Mouse (Mus musculus): Measurements from ENCODE around the gene Tespa1. TPM values are rescaled to one million over a fixed set of nuclear protein-coding genes. Genes with fewer than 3 reads are reported as not detected.
"Not testable (repeated sequence)": the region's sequence is repeated elsewhere in the genome, so short reads cannot be mapped to it uniquely, and the experiment has no call there.

Tespa1 gene
- polyA plus RNA-seq, 1 experiment from 2014 or later: not detected

GRCm38 (mm10) chr10:130320715-130321114, 2.0 kb upstream of the Tespa1 start:
- 83% methylated on average over 2 of the region's 2 CpGs for WGBS
- Histone ChIP-seq H3K27me3 (ENCODE audit: control insufficient read depth, insufficient read depth, low read length) (no peaks in the 10 kb centered on the region), H3K4me3 (ENCODE audit: control insufficient read depth in 1 of 2, insufficient read depth in 1 of 2, low read depth in 1 of 2, low read length in 2 of 2) (no peak overlapping the region), H3K9me3 (ENCODE audit: control insufficient read depth, low read length) (no peaks in the 10 kb centered on the region), H3K9ac (ENCODE audit: low read length) (no peak overlapping the region), H3K4me1 (ENCODE audit: control insufficient read depth in 2 of 2, insufficient read depth in 2 of 2, low read length in 2 of 2) (no peaks in the 10 kb centered on the region), H3K36me3 (ENCODE audit: control insufficient read depth, insufficient read depth, low read length) (no peaks in the 10 kb centered on the region), H3K4me2 (ENCODE audit: low read length) (no peak overlapping the region), H3K27ac (replicated peaks in 1 of 2; ENCODE audit: control insufficient read depth in 1 of 2, insufficient read depth in 1 of 2, low read depth in 2 of 2, low read length in 2 of 2) (no peak overlapping the region)
- no peak for ATAC-seq (ENCODE audit: insufficient number of reproducible peaks, insufficient read depth, low FRiP score, low read depth)

- no peaks in the 10 kb centered on the region for H3K27me3 ChIP-seq (ENCODE audit: control insufficient read depth, insufficient read depth, low read length)
- H3K4me3 ChIP-seq (ENCODE audit: control insufficient read depth in 1 of 2, insufficient read depth in 1 of 2, low read depth in 1 of 2, low read length in 2 of 2): no peak overlapping the region
- ATAC-seq (ENCODE audit: insufficient number of reproducible peaks, insufficient read depth, low FRiP score, low read depth): no peak
- no peaks in the 10 kb centered on the region for H3K36me3 ChIP-seq (ENCODE audit: control insufficient read depth, insufficient read depth, low read length)
- H3K9me3 ChIP-seq (ENCODE audit: control insufficient read depth, low read length): no peaks in the 10 kb centered on the region
- no peak overlapping the region for H3K27ac ChIP-seq (replicated peaks in 1 of 2; ENCODE audit: control insufficient read depth in 1 of 2, insufficient read depth in 1 of 2, low read depth in 2 of 2, low read length in 2 of 2)
- H3K9ac ChIP-seq (ENCODE audit: low read length): no peak overlapping the region
- H3K4me1 ChIP-seq (ENCODE audit: control insufficient read depth in 2 of 2, insufficient read depth in 2 of 2, low read length in 2 of 2): no peaks in the 10 kb centered on the region
- no peak overlapping the region for H3K4me2 ChIP-seq (ENCODE audit: low read length)
Observed at GRCm38 (mm10) chr10:130322062-130322461, 608 bp upstream of the Tespa1 start.

- Histone ChIP-seq H3K4me3 (ENCODE audit: control insufficient read depth in 1 of 2, insufficient read depth in 1 of 2, low read depth in 1 of 2, low read length in 2 of 2) (no peak overlapping the region), H3K4me1 (ENCODE audit: control insufficient read depth in 2 of 2, insufficient read depth in 2 of 2, low read length in 2 of 2) (no peaks in the 10 kb centered on the region), H3K27ac (replicated peaks in 1 of 2; ENCODE audit: control insufficient read depth in 1 of 2, insufficient read depth in 1 of 2, low read depth in 2 of 2, low read length in 2 of 2) (no peak overlapping the region), H3K9me3 (ENCODE audit: control insufficient read depth, low read length) (no peaks in the 10 kb centered on the region), H3K27me3 (ENCODE audit: control insufficient read depth, insufficient read depth, low read length) (no peaks in the 10 kb centered on the region), H3K36me3 (ENCODE audit: control insufficient read depth, insufficient read depth, low read length) (no peaks in the 10 kb centered on the region), H3K4me2 (ENCODE audit: low read length) (no peak overlapping the region), H3K9ac (ENCODE audit: low read length) (no peak overlapping the region)
- no peak for ATAC-seq (ENCODE audit: insufficient number of reproducible peaks, insufficient read depth, low FRiP score, low read depth)
- whole genome bisulfite sequencing: 74% methylated on average over 4 of the region's 4 CpGs
Observed at GRCm38 (mm10) chr10:130324243-130324642, 1.6 kb downstream of the Tespa1 start.

GRCm38 (mm10) chr10:130330711-130331110, 8.0 kb downstream of the Tespa1 start:
- no peaks in the 10 kb centered on the region for H3K4me1 ChIP-seq (ENCODE audit: control insufficient read depth in 2 of 2, insufficient read depth in 2 of 2, low read length in 2 of 2)
- no peaks in the 10 kb centered on the region for H3K27me3 ChIP-seq (ENCODE audit: control insufficient read depth, insufficient read depth, low read length)
- H3K4me3 ChIP-seq (ENCODE audit: control insufficient read depth in 1 of 2, insufficient read depth in 1 of 2, low read depth in 1 of 2, low read length in 2 of 2): no peak overlapping the region
- WGBS: 76% methylated on average over 1 of the region's 1 CpGs
- ATAC-seq (ENCODE audit: insufficient number of reproducible peaks, insufficient read depth, low FRiP score, low read depth): no peak
- H3K4me2 ChIP-seq (ENCODE audit: low read length): no peak overlapping the region
- H3K9me3 ChIP-seq (ENCODE audit: control insufficient read depth, low read length): no peaks in the 10 kb centered on the region
- H3K9ac ChIP-seq (ENCODE audit: low read length): no peak overlapping the region
- H3K36me3 ChIP-seq (ENCODE audit: control insufficient read depth, insufficient read depth, low read length): no peaks in the 10 kb centered on the region
- H3K27ac ChIP-seq (replicated peaks in 1 of 2; ENCODE audit: control insufficient read depth in 1 of 2, insufficient read depth in 1 of 2, low read depth in 2 of 2, low read length in 2 of 2): no peak overlapping the region

GRCm38 (mm10) chr10:130336385-130336784, 13.7 kb downstream of the Tespa1 start:
- Histone ChIP-seq H3K36me3 (ENCODE audit: control insufficient read depth, insufficient read depth, low read length) (no peaks in the 10 kb centered on the region), H3K27ac (replicated peaks in 1 of 2; ENCODE audit: control insufficient read depth in 1 of 2, insufficient read depth in 1 of 2, low read depth in 2 of 2, low read length in 2 of 2) (no peak overlapping the region), H3K9me3 (ENCODE audit: control insufficient read depth, low read length) (no peaks in the 10 kb centered on the region), H3K4me3 (ENCODE audit: control insufficient read depth in 1 of 2, insufficient read depth in 1 of 2, low read depth in 1 of 2, low read length in 2 of 2) (no peak overlapping the region), H3K27me3 (ENCODE audit: control insufficient read depth, insufficient read depth, low read length) (no peaks in the 10 kb centered on the region), H3K4me2 (ENCODE audit: low read length) (no peak overlapping the region), H3K4me1 (ENCODE audit: control insufficient read depth in 2 of 2, insufficient read depth in 2 of 2, low read length in 2 of 2) (no peaks in the 10 kb centered on the region), H3K9ac (ENCODE audit: low read length) (no peak overlapping the region)
- 56% methylated on average over 1 of the region's 1 CpGs for WGBS
- ATAC-seq (ENCODE audit: insufficient number of reproducible peaks, insufficient read depth, low FRiP score, low read depth): no peak

GRCm38 (mm10) chr10:130337581-130337980, 14.9 kb downstream of the Tespa1 start:
- Histone ChIP-seq H3K4me3 (ENCODE audit: control insufficient read depth in 1 of 2, insufficient read depth in 1 of 2, low read depth in 1 of 2, low read length in 2 of 2) (no peak overlapping the region), H3K9me3 (ENCODE audit: control insufficient read depth, low read length) (no peaks in the 10 kb centered on the region), H3K36me3 (ENCODE audit: control insufficient read depth, insufficient read depth, low read length) (no peaks in the 10 kb centered on the region), H3K27me3 (ENCODE audit: control insufficient read depth, insufficient read depth, low read length) (no peaks in the 10 kb centered on the region), H3K4me2 (ENCODE audit: low read length) (no peak overlapping the region), H3K4me1 (ENCODE audit: control insufficient read depth in 2 of 2, insufficient read depth in 2 of 2, low read length in 2 of 2) (no peaks in the 10 kb centered on the region), H3K27ac (replicated peaks in 1 of 2; ENCODE audit: control insufficient read depth in 1 of 2, insufficient read depth in 1 of 2, low read depth in 2 of 2, low read length in 2 of 2) (no peak overlapping the region), H3K9ac (ENCODE audit: low read length) (no peak overlapping the region)
- ATAC-seq (ENCODE audit: insufficient number of reproducible peaks, insufficient read depth, low FRiP score, low read depth): no peak
- WGBS: 54% methylated on average over 2 of the region's 2 CpGs

- H3K27ac ChIP-seq (replicated peaks in 1 of 2; ENCODE audit: control insufficient read depth in 1 of 2, insufficient read depth in 1 of 2, low read depth in 2 of 2, low read length in 2 of 2); H3K27me3 ChIP-seq (ENCODE audit: control insufficient read depth, insufficient read depth, low read length); H3K4me2 ChIP-seq (ENCODE audit: low read length); ATAC-seq (ENCODE audit: insufficient number of reproducible peaks, insufficient read depth, low FRiP score, low read depth); H3K9ac ChIP-seq (ENCODE audit: low read length); H3K36me3 ChIP-seq (ENCODE audit: control insufficient read depth, insufficient read depth, low read length); H3K4me1 ChIP-seq (ENCODE audit: control insufficient read depth in 2 of 2, insufficient read depth in 2 of 2, low read length in 2 of 2); H3K9me3 ChIP-seq (ENCODE audit: control insufficient read depth, low read length); H3K4me3 ChIP-seq (ENCODE audit: control insufficient read depth in 1 of 2, insufficient read depth in 1 of 2, low read depth in 1 of 2, low read length in 2 of 2): not testable (repeated sequence)
- WGBS: 82% methylated on average over 4 of the region's 4 CpGs
Observed at GRCm38 (mm10) chr10:130340050-130340449, 17.4 kb downstream of the Tespa1 start.

- Histone ChIP-seq H3K4me2 (ENCODE audit: low read length) (no peak overlapping the region), H3K4me3 (ENCODE audit: control insufficient read depth in 1 of 2, insufficient read depth in 1 of 2, low read depth in 1 of 2, low read length in 2 of 2) (no peak overlapping the region), H3K9me3 (ENCODE audit: control insufficient read depth, low read length) (no peaks in the 10 kb centered on the region), H3K36me3 (ENCODE audit: control insufficient read depth, insufficient read depth, low read length) (no peaks in the 10 kb centered on the region), H3K27ac (replicated peaks in 1 of 2; ENCODE audit: control insufficient read depth in 1 of 2, insufficient read depth in 1 of 2, low read depth in 2 of 2, low read length in 2 of 2) (no peak overlapping the region), H3K27me3 (ENCODE audit: control insufficient read depth, insufficient read depth, low read length) (no peaks in the 10 kb centered on the region), H3K4me1 (ENCODE audit: control insufficient read depth in 2 of 2, insufficient read depth in 2 of 2, low read length in 2 of 2) (no peaks in the 10 kb centered on the region), H3K9ac (ENCODE audit: low read length) (no peak overlapping the region)
- 81% methylated on average over 1 of the region's 1 CpGs for WGBS
- ATAC-seq (ENCODE audit: insufficient number of reproducible peaks, insufficient read depth, low FRiP score, low read depth): no peak
Observed at GRCm38 (mm10) chr10:130344056-130344455, 21.4 kb downstream of the Tespa1 start.
